Mouse (Mus musculus) midbrain, postnatal 0 days (tissue): ENCODE measurements around the gene Flt3l. TPM values are rescaled to one million over a fixed set of nuclear protein-coding genes. Genes with fewer than 3 reads are reported as not detected.

ENCODE experiments used
- ATAC-seq: fragments of 200-750 bp; cut with Nextera tagmentation; 2 replicates; pipeline ENCODE4 v1.8.0; 2017; ENCODE audit warnings: moderate number of reproducible peaks, mild to moderate bottlenecking, moderate TSS enrichment, moderate library complexity; ENCODE audit not compliant: low FRiP score
- DNase-seq: peaks from one replicate; pipeline ENCODE4 v3.0.0-alpha.2; 2015; ENCODE audit warnings: low spot score
- H3K27ac ChIP-seq: fragments of 300-500 bp; sonication (generic); 2 replicates; pipeline ENCODE4 v1.5.1; 2014; ENCODE audit warnings: low read depth, mild to moderate bottlenecking, low read length, mixed read lengths
- H3K27me3 ChIP-seq: fragments of 300-500 bp; sonication (generic); 2 replicates; pipeline ENCODE4 v1.6.1; 2014; ENCODE audit warnings: low read length, control low read depth, mixed read lengths; ENCODE audit not compliant: insufficient read depth
- H3K36me3 ChIP-seq: fragments of 300-500 bp; sonication (generic); 2 replicates; pipeline ENCODE4 v1.6.1; 2014; ENCODE audit warnings: low read length, control low read depth, mixed read lengths; ENCODE audit not compliant: insufficient read depth
- H3K4me1 ChIP-seq: fragments of 300-500 bp; sonication (generic); 2 replicates; pipeline ENCODE4 v1.6.1; 2014; ENCODE audit warnings: mild to moderate bottlenecking, control low read depth, antibody characterized with exemption, low read length, mixed read lengths; ENCODE audit not compliant: insufficient read depth
- H3K4me2 ChIP-seq: fragments of 300-500 bp; sonication (generic); 2 replicates; pipeline ENCODE4 v1.6.1; 2014; ENCODE audit warnings: low read depth, mild to moderate bottlenecking, low read length, mixed read lengths; ENCODE audit not compliant: poor library complexity, severe bottlenecking
- H3K4me3 ChIP-seq: fragments of 300-500 bp; sonication (generic); 2 replicates; pipeline ENCODE4 v1.5.1; 2014; ENCODE audit warnings: low read depth, mild to moderate bottlenecking, low read length, moderate library complexity
- H3K9ac ChIP-seq: fragments of 300-500 bp; sonication (generic); replicated peaks from 2 replicates; pipeline ENCODE4 v1.6.1; 2014; ENCODE audit warnings: mild to moderate bottlenecking, low read length, moderate library complexity, mixed read lengths; ENCODE audit not compliant: poor library complexity, severe bottlenecking
- H3K9me3 ChIP-seq: fragments of 300-500 bp; sonication (generic); 2 replicates; pipeline ENCODE4 v1.6.1; 2016; ENCODE audit warnings: low read length, control low read depth
- CTCF ChIP-seq: IDR thresholded peaks from 2 replicates; pipeline ENCODE4 v1.5.1; 2016; ENCODE audit warnings: antibody characterized with exemption, mild to moderate bottlenecking
- WGBS: fragments of 180-500 bp; shearing (Covaris S2); extraction: QIAGEN DNeasy Blood & Tissue Kit; methylation state at CpG from one replicate; pipeline ENCODE4 v1.1.7; 2014; 5-methylcytosine and 5-hydroxymethylcytosine counted together
- polyA plus RNA-seq: library from polyadenylated mRNA; unstranded; fragments of >200 nt; fragmentation: Nextera tagmentation; extraction: Ambion mirVana; gene quantifications from 2 replicates; pipeline ENCODE4 v1.2.1, GENCODE M21; 2015
- total RNA-seq: library from RNA; depleted of rRNA; stranded (reverse); fragments of >200 nt; gene quantifications from 2 replicates; pipeline ENCODE4 v1.2.3, GENCODE M21; 2014

Flt3l gene
- total and polyA plus RNA-seq, 2 experiments from 2014 or later: 1.7 to 7.8 TPM

- Histone ChIP-seq H3K27ac (no peak overlapping the region), H3K27me3 (no peaks in the 10 kb centered on the region), H3K9ac (no peak overlapping the region), H3K4me3 (no peak overlapping the region), H3K4me2 (no peak overlapping the region), H3K36me3 (no peaks in the 10 kb centered on the region), H3K4me1 (no peaks in the 10 kb centered on the region), H3K9me3 (no peaks in the 10 kb centered on the region)
- ATAC-seq (no peak), DNase-seq (no peak)
- WGBS: 84% methylated on average over 12 of the region's 12 CpGs
- no peak for TF ChIP-seq CTCF
These were observed 1.2 kb upstream of the Flt3l start for GRCm38 (mm10) chr7:45137171-45138006.

GRCm38 (mm10) chr7:45135370-45135769 is 862 bp downstream of the Flt3l start:
- Histone ChIP-seq H3K9me3 (no peaks in the 10 kb centered on the region), H3K4me3 (no peak overlapping the region), H3K27ac (no peak overlapping the region), H3K4me2 (peak overlapping the region; percentile 58), H3K9ac (no peak overlapping the region), H3K36me3 (no peaks in the 10 kb centered on the region), H3K4me1 (no peaks in the 10 kb centered on the region), H3K27me3 (no peaks in the 10 kb centered on the region)
- 77% methylated on average over 3 of the region's 3 CpGs for WGBS
- DNase-seq (no peak), ATAC-seq (no peak)
- TF ChIP-seq CTCF: no peak

- no peak overlapping the region for H3K27ac ChIP-seq
- no peak overlapping the region for H3K4me2 ChIP-seq
- H3K36me3 ChIP-seq: no peaks in the 10 kb centered on the region
- DNase-seq (no peak), ATAC-seq (no peak)
- H3K9ac ChIP-seq: no peak overlapping the region
- WGBS: 9% methylated on average over 11 of the region's 12 CpGs
- H3K9me3 ChIP-seq: no peaks in the 10 kb centered on the region
- TF ChIP-seq CTCF: no peak
- 0 out of 2 replicates have a peak, but pooled peaks cover 3% of the 10 kb centered on the region for H3K4me1 ChIP-seq
- H3K27me3 ChIP-seq: no peaks in the 10 kb centered on the region
- H3K4me3 ChIP-seq: no peak overlapping the region
These were observed 1.6 kb downstream of the Flt3l start for GRCm38 (mm10) chr7:45134544-45135026.

DNA sequence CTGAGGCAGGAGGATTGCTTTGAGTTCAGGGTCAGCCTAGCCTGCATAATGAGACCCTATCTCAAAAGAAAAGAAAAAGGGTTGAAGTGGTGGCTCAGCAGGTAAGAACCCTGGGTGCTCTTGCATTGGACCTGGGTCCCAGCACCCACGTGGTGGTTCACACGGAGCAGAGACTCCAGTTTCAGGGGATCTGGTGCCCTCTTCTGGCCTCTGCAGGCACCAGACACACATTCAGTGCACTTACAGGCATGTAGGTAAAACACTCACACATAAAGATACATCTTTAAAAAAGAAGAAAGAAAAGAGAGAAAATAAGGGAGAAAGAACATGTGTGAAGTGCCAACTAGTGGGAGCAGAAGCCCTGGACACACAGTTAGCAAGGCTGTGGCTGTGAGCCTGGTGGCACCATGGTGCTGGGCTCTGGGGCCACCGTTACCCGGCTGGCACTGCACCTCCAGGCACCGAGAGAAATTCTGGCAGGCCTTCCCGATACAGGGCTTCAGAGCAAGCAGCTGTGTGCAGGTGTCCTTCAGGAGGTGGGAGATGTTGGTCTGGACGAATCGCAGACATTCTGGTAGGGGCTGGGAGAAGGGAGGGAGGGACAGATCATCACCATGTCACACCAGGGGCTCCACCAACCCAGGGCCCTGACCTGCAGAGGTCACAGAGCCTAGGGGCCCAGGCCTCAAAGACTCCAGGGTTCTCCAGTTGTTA is 2.6 kb downstream of the Flt3l start:
- H3K36me3 ChIP-seq: no peaks in the 10 kb centered on the region
- no peaks in the 10 kb centered on the region for H3K27me3 ChIP-seq
- H3K4me2 ChIP-seq: no peak overlapping the region
- no peak for DNase-seq
- WGBS: 78% methylated on average over 8 of the region's 8 CpGs
- 0 out of 2 replicates have a peak, but pooled peaks cover 3% of the 10 kb centered on the region for H3K4me1 ChIP-seq
- H3K4me3 ChIP-seq: no peak overlapping the region
- ATAC-seq: no peak
- no peak overlapping the region for H3K27ac ChIP-seq
- H3K9ac ChIP-seq: no peak overlapping the region
- H3K9me3 ChIP-seq: no peaks in the 10 kb centered on the region
- TF ChIP-seq CTCF: peak; percentile 12; the same call in 1 of the 2 replicates

DNA sequence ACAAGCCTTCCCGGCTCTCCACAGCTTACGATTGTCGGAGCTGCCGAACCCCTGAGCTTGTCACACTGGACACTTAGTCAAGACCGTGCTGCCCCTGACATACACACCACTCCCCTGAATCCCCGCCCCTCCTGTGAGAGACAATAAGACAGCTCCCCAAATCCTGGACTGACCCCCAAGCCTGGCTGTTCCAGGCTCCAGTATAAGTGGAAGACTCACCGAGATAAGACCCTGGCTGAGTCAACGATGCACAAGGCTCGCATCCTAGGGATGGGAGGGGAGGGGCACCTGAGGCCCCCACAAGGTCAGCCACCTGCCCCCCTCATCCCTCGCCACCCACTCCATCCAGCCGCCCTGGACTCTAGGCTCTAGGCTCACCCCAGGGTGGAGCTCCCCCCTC is 4.4 kb downstream of the Flt3l start:
- WGBS: 80% methylated on average over 11 of the region's 11 CpGs
- Histone ChIP-seq H3K27me3 (no peaks in the 10 kb centered on the region), H3K4me3 (no peak overlapping the region), H3K4me1 (peaks cover 6% of the 10 kb centered on the region; the same call in 1 of the 2 replicates), H3K9me3 (no peaks in the 10 kb centered on the region), H3K27ac (no peak overlapping the region), H3K36me3 (peaks cover under 1% of the 10 kb centered on the region), H3K4me2 (no peak overlapping the region), H3K9ac (no peak overlapping the region)
- ATAC-seq: no peak
- TF ChIP-seq CTCF: no peak
- DNase-seq: no peak
